Mouse (Mus musculus): Measurements from ENCODE around the gene Macf1. TPM values are rescaled to one million over a fixed set of nuclear protein-coding genes. Genes with fewer than 3 reads are reported as not detected.

The Macf1 gene
- total and polyA plus RNA-seq, 3 experiments: 71.4 to 223 (median 222) TPM

- peak overlapping the region; percentile 78 for H3K27ac ChIP-seq
Observed at GRCm38 (mm10) chr4:123438414-123438813, 245.7 kb downstream of the Macf1 start.

DNA sequence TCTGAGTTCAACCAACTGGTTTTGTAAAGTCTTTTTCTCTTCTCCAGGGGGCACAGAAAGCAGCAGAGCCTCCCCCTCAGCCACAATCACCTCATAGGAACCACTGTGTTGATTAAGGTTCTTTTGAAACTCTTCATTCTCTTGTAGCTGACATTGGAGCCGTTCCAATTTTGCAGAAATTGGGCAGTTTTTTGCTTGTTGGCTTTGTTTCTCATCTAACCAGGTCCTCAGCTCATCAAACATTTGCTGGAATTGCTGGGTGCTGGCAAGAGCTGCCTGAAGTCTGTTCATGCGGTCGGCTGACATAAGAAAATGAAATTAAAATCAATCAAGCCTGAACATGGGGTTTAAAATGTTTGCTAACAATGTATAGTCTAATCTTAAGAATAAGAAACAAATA, 251.0 kb downstream of the Macf1 start:
- 74% methylated on average over 3 of the region's 3 CpGs for WGBS
- intact Hi-C loops (cut with DNase I): no loop called here

More at GRCm38 (mm10) chr4:123438414-123438813, 245.7 kb downstream of the Macf1 start:
- Histone ChIP-seq H3K36me3 (ENCODE audit: control insufficient read depth, insufficient read depth, low read length) (peaks cover 25% of the 10 kb centered on the region), H3K27me3 (ENCODE audit: control insufficient read depth, insufficient read depth, low read length) (no peaks in the 10 kb centered on the region), H3K9ac (ENCODE audit: low read depth, low read length) (no peak overlapping the region), H3K79me2 (replicated peaks; ENCODE audit: control insufficient read depth, insufficient read depth, low read length) (no peaks in the 10 kb centered on the region), H3K4me3 (no peak overlapping the region), H3K4me1 (ENCODE audit: control insufficient read depth, insufficient read depth, low read length) (peaks cover 4% of the 10 kb centered on the region)
- WGBS: 9% methylated on average over 5 of the region's 5 CpGs
- DNase-seq: peak; percentile 83 to 86
- intact Hi-C loops (cut with DNase I): no loop called here
- TF ChIP-seq EP300 (IDR thresholded peaks at IDR 0.05; ENCODE audit: insufficient read depth, low read depth, low read length) (0 out of 2 replicates have a peak, but pooled peaks have one; percentile 69), POLR2A (IDR thresholded peaks at IDR 0.05; ENCODE audit: insufficient read depth, low read depth, low read length) (no peak), CTCF (IDR thresholded peaks at IDR 0.05) (peak; percentile 41)

DNA sequence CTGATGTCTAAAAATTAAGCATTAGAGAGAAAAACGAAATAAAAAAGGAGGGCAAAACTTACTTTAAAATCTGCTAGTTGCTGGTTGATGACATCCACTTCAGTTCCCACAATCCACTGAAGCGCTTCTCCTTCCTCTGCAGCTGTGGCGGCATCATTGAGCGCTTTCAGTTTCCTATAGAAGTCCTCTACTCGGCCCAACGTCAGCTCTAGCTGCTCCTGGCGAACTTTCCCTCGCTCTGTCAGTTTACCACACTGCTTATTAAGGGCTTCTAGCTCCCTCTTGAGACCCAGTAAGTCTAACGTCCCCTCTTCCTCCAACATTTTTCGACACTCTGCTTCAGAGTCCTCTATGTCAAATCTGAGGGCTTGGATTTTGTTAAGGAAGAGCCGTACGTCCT, 252.2 kb downstream of the Macf1 start:
- Histone ChIP-seq H3K4me3 (no peak overlapping the region), H3K9ac (ENCODE audit: low read depth, low read length) (no peak overlapping the region), H3K27ac (no peak overlapping the region), H3K4me1 (ENCODE audit: control insufficient read depth, insufficient read depth, low read length) (peaks cover 13% of the 10 kb centered on the region), H3K36me3 (ENCODE audit: control insufficient read depth, insufficient read depth, low read length) (peaks cover 35% of the 10 kb centered on the region), H3K27me3 (ENCODE audit: control insufficient read depth, insufficient read depth, low read length) (no peaks in the 10 kb centered on the region), H3K79me2 (replicated peaks; ENCODE audit: control insufficient read depth, insufficient read depth, low read length) (no peaks in the 10 kb centered on the region)
- 65% methylated on average over 12 of the region's 12 CpGs for WGBS
- intact Hi-C loops (cut with DNase I): no loop called here
- TF ChIP-seq POLR2A (IDR thresholded peaks at IDR 0.05; ENCODE audit: insufficient read depth, low read depth, low read length): no peak
- TF ChIP-seq CTCF (IDR thresholded peaks at IDR 0.05): peak; percentile 14; the same call in 1 of the 2 replicates
- DNase-seq: no peak

More for the DNA sequence above, 251.0 kb downstream of the Macf1 start:
- TF ChIP-seq EP300 (IDR thresholded peaks at IDR 0.05; ENCODE audit: insufficient read depth, low read depth, low read length) (no peak), POLR2A (IDR thresholded peaks at IDR 0.05; ENCODE audit: insufficient read depth, low read depth, low read length) (no peak), CTCF (IDR thresholded peaks at IDR 0.05) (no peak)
- Histone ChIP-seq H3K27me3 (ENCODE audit: control insufficient read depth, insufficient read depth, low read length) (no peaks in the 10 kb centered on the region), H3K36me3 (ENCODE audit: control insufficient read depth, insufficient read depth, low read length) (peaks cover 29% of the 10 kb centered on the region), H3K9ac (ENCODE audit: low read depth, low read length) (no peak overlapping the region), H3K79me2 (replicated peaks; ENCODE audit: control insufficient read depth, insufficient read depth, low read length) (no peaks in the 10 kb centered on the region), H3K27ac (no peak overlapping the region), H3K4me1 (ENCODE audit: control insufficient read depth, insufficient read depth, low read length) (peaks cover 6% of the 10 kb centered on the region), H3K4me3 (no peak overlapping the region)
- no peak for DNase-seq

DNA sequence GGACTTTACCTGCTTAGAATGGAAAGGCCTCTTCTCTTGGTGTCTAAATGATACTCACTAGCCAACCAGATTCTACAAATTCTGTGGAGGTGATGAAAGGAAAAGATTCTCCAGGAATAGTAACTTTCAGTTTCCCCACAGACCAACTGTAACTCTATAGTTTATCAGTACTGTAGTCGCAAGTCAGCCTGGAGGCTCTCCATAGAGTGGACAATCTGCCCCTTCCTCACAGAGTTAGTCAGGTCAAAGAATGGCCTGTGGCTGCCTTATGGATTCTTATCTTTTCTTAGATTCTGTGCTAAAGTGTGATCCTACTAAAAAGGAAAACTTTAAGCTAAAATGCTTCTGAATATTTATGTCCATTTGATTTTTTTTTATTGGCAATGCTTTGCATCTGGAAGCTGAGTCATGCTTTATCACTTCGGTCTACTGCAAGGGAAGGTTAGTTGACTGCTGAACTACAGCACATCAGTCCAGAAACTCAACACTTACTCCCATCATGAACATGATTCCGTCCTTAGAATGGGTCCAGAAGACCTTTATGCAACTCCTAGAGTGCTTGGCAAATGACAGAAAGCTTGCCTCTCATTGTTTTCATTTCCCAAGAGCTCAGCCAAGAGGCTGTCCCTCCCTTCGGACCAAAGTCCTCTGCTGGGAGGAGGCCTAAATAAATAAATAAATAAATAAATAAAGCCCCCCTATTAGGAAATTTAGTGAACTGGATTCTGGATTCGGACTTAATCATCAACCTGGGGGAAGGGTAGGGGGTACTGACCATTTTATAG, 256.1 kb downstream of the Macf1 start:
- DNase-seq: no peak
- TF ChIP-seq POLR2A (IDR thresholded peaks at IDR 0.05; ENCODE audit: insufficient read depth, low read depth, low read length) (no peak), EP300 (IDR thresholded peaks at IDR 0.05; ENCODE audit: insufficient read depth, low read depth, low read length) (no peak)
- H3K36me3 ChIP-seq (ENCODE audit: control insufficient read depth, insufficient read depth, low read length): peaks cover 51% of the 10 kb centered on the region
- H3K4me3 ChIP-seq: no peak overlapping the region
- intact Hi-C loops (cut with DNase I): loop anchor here (1.0 kb wide), 1 partner anchor 17 kb away; no protein-coding TSS in a partner anchor
- no peak overlapping the region for H3K9ac ChIP-seq (ENCODE audit: low read depth, low read length)
- peaks cover 25% of the 10 kb centered on the region for H3K4me1 ChIP-seq (ENCODE audit: control insufficient read depth, insufficient read depth, low read length)
- no peaks in the 10 kb centered on the region for H3K27me3 ChIP-seq (ENCODE audit: control insufficient read depth, insufficient read depth, low read length)
- H3K27ac ChIP-seq: peak overlapping the region; percentile 68
- 9% methylated on average over 5 of the region's 5 CpGs for WGBS
- H3K79me2 ChIP-seq (replicated peaks; ENCODE audit: control insufficient read depth, insufficient read depth, low read length): no peaks in the 10 kb centered on the region

GRCm38 (mm10) chr4:123427271-123427899, 256.8 kb downstream of the Macf1 start:
- Histone ChIP-seq H3K79me2 (replicated peaks; ENCODE audit: control insufficient read depth, insufficient read depth, low read length) (0 out of 2 replicates have a peak, but pooled peaks cover 1% of the 10 kb centered on the region), H3K9ac (ENCODE audit: low read depth, low read length) (peak overlapping the region; percentile 42), H3K27me3 (ENCODE audit: control insufficient read depth, insufficient read depth, low read length) (no peaks in the 10 kb centered on the region), H3K36me3 (ENCODE audit: control insufficient read depth, insufficient read depth, low read length) (peaks cover 56% of the 10 kb centered on the region), H3K4me1 (ENCODE audit: control insufficient read depth, insufficient read depth, low read length) (peaks cover 27% of the 10 kb centered on the region), H3K27ac (peak overlapping the region; percentile 68), H3K4me3 (no peak overlapping the region)
- 42% methylated on average over 9 of the region's 9 CpGs for WGBS
- no peak for DNase-seq
- intact Hi-C loops (cut with DNase I): loop anchor here (1.0 kb wide), 1 partner anchor 16 kb away; no protein-coding TSS in a partner anchor
- no peak for TF ChIP-seq CTCF (IDR thresholded peaks at IDR 0.05)
- TF ChIP-seq POLR2A (IDR thresholded peaks at IDR 0.05; ENCODE audit: insufficient read depth, low read depth, low read length): no peak
- TF ChIP-seq EP300 (IDR thresholded peaks at IDR 0.05; ENCODE audit: insufficient read depth, low read depth, low read length): no peak
